Mouse (Mus musculus) liver, embryonic 16.5 days (tissue): ENCODE data around the gene Tmem150c. TPM values are rescaled to one million over a fixed set of nuclear protein-coding genes. Genes with fewer than 3 reads are reported as not detected.
A peak's percentile ranks its signal among the peaks of the same experiment; 100 is the strongest.

Source experiments
- ATAC-seq: fragments of 200-750 bp; cut with Nextera tagmentation; 2 replicates; pipeline ENCODE4 v1.8.0; 2017; ENCODE audit warnings: low read depth, mild to moderate bottlenecking, moderate number of reproducible peaks, moderate library complexity
- H3K27ac ChIP-seq: fragments of 300-500 bp; sonication (generic); 2 replicates; pipeline ENCODE4 v1.5.1; 2014; ENCODE audit warnings: mild to moderate bottlenecking, low read length
- H3K27me3 ChIP-seq: fragments of 300-500 bp; sonication (generic); 2 replicates; pipeline ENCODE4 v1.6.1; 2014; ENCODE audit warnings: low read depth, low read length, mixed read lengths; ENCODE audit not compliant: control insufficient read depth, insufficient read depth
- H3K36me3 ChIP-seq: fragments of 300-500 bp; sonication (generic); 2 replicates; pipeline ENCODE4 v1.6.1; 2014; ENCODE audit warnings: mild to moderate bottlenecking; ENCODE audit not compliant: control insufficient read depth, insufficient read depth
- H3K4me1 ChIP-seq: fragments of 300-500 bp; sonication (generic); 2 replicates; pipeline ENCODE4 v1.6.1; 2014; ENCODE audit warnings: low read depth, low read length, mixed read lengths; ENCODE audit not compliant: control insufficient read depth
- H3K4me2 ChIP-seq: fragments of 300-500 bp; sonication (generic); 2 replicates; pipeline ENCODE4 v1.6.1; 2014; ENCODE audit warnings: low read depth, low read length, mixed read lengths
- H3K4me3 ChIP-seq: fragments of 300-500 bp; sonication (generic); 2 replicates; pipeline ENCODE4 v1.5.1; 2014; ENCODE audit warnings: low read depth, mild to moderate bottlenecking, low read length
- H3K9ac ChIP-seq: fragments of 300-500 bp; sonication (generic); 2 replicates; pipeline ENCODE4 v1.6.1; 2014; ENCODE audit warnings: low read depth, low read length
- H3K9me3 ChIP-seq: fragments of 300-500 bp; sonication (generic); replicated peaks from 2 replicates; pipeline ENCODE4 v1.6.1; 2016; ENCODE audit warnings: low read length; ENCODE audit not compliant: control insufficient read depth
- WGBS: fragments of 180-500 bp; shearing (Covaris S2); extraction: QIAGEN DNeasy Blood & Tissue Kit; methylation state at CpG from one replicate; pipeline ENCODE4 v1.1.7; 2014; ENCODE audit not compliant: insufficient replicate concordance; 5-methylcytosine and 5-hydroxymethylcytosine counted together
- polyA plus RNA-seq: library from polyadenylated mRNA; unstranded; fragments of >200 nt; fragmentation: Nextera tagmentation; extraction: Ambion mirVana; gene quantifications from 2 replicates; pipeline ENCODE4 v1.2.1, GENCODE M21; 2015

Gene Tmem150c
- polyA plus RNA-seq, 1 experiment from 2014 or later: 0.67 TPM

DNA sequence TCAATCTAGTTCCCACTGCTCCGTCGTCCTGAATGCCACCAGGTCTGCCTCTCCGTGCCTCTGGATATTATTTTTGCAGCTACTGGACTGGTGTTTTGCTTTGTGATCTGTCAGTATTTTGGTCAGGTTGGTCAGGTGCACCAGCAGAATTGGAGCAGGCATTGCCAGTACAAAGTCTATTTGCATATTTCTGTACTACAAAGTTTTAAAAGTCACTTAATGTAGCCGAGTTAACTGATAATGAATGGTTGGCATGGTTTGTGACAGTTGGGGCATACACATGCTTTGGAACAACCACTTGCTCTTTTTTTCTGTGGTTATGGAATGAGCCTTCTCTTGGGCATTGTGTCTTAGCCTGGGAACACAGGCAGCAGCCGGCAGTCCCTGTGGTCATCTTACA, 115.0 kb downstream of the Tmem150c start:
- Histone ChIP-seq H3K36me3 (no peaks in the 10 kb centered on the region), H3K9ac (no peak overlapping the region), H3K27ac (0 out of 2 replicates have a peak overlapping the region, but pooled peaks have one; percentile 16), H3K9me3 (no peaks in the 10 kb centered on the region), H3K27me3 (no peaks in the 10 kb centered on the region), H3K4me2 (no peak overlapping the region), H3K4me3 (no peak overlapping the region), H3K4me1 (peaks cover 27% of the 10 kb centered on the region)
- 65% methylated on average over 5 of the region's 5 CpGs for WGBS
- no peak for ATAC-seq

GRCm38 (mm10) chr5:100044030-100044429, 115.6 kb downstream of the Tmem150c start:
- no peak for ATAC-seq
- H3K4me1 ChIP-seq: peaks cover 27% of the 10 kb centered on the region
- no peak overlapping the region for H3K4me3 ChIP-seq
- H3K9ac ChIP-seq: no peak overlapping the region
- H3K4me2 ChIP-seq: no peak overlapping the region
- H3K9me3 ChIP-seq: no peaks in the 10 kb centered on the region
- 56% methylated on average over 4 of the region's 4 CpGs for WGBS
- H3K27ac ChIP-seq: 0 out of 2 replicates have a peak overlapping the region, but pooled peaks have one; percentile 16
- no peaks in the 10 kb centered on the region for H3K36me3 ChIP-seq
- H3K27me3 ChIP-seq: no peaks in the 10 kb centered on the region

GRCm38 (mm10) chr5:100043361-100043760, 116.2 kb downstream of the Tmem150c start:
- Histone ChIP-seq H3K36me3 (no peaks in the 10 kb centered on the region), H3K27me3 (no peaks in the 10 kb centered on the region), H3K9ac (no peak overlapping the region), H3K4me3 (no peak overlapping the region), H3K27ac (no peak overlapping the region), H3K4me1 (peaks cover 27% of the 10 kb centered on the region), H3K9me3 (no peaks in the 10 kb centered on the region), H3K4me2 (no peak overlapping the region)
- 67% methylated on average over 5 of the region's 5 CpGs for WGBS
- ATAC-seq: no peak

DNA sequence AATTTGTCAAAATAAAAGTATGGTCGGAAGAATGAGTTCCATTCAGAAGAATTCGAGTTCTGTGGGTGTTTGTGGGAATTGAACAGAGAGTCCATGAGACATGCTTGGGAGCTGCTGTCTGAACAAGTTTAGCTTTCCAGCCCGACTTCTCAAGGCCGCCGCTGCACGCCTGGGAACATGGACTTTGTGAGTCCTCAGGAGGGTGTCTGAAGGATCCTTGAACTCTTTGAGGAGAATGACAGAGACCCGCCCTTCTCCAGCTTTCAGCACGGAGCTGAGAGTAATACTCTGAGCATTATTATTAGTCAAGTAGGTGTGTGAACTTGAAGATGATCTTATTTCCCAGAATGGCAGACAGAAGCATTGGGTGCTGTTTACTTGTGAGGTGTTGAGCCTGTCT, 117.1 kb downstream of the Tmem150c start:
- no peak overlapping the region for H3K9ac ChIP-seq
- H3K36me3 ChIP-seq: no peaks in the 10 kb centered on the region
- no peak overlapping the region for H3K4me3 ChIP-seq
- H3K27ac ChIP-seq: no peak overlapping the region
- no peaks in the 10 kb centered on the region for H3K27me3 ChIP-seq
- no peak overlapping the region for H3K4me2 ChIP-seq
- peaks cover 26% of the 10 kb centered on the region for H3K4me1 ChIP-seq
- no peaks in the 10 kb centered on the region for H3K9me3 ChIP-seq
- no peak for ATAC-seq
- 82% methylated on average over 8 of the region's 8 CpGs for WGBS

- no peak for ATAC-seq
- WGBS: 48% methylated on average over 4 of the region's 4 CpGs
- H3K4me3 ChIP-seq: no peak overlapping the region
- H3K27me3 ChIP-seq: no peaks in the 10 kb centered on the region
- peaks cover 6% of the 10 kb centered on the region for H3K36me3 ChIP-seq
- peak overlapping the region; percentile 15; the same call in 1 of the 2 replicates for H3K4me2 ChIP-seq
- no peaks in the 10 kb centered on the region for H3K9me3 ChIP-seq
- H3K27ac ChIP-seq: no peak overlapping the region
- no peak overlapping the region for H3K9ac ChIP-seq
- H3K4me1 ChIP-seq: peaks cover 35% of the 10 kb centered on the region
These were observed 118.3 kb downstream of the Tmem150c start for GRCm38 (mm10) chr5:100041272-100041671.

GRCm38 (mm10) chr5:100040281-100040784, 119.3 kb downstream of the Tmem150c start:
- Histone ChIP-seq H3K27me3 (no peaks in the 10 kb centered on the region), H3K4me3 (peak overlapping the region; percentile 93), H3K9ac (peak overlapping the region; percentile 86), H3K27ac (peak overlapping the region; percentile 71), H3K36me3 (peaks cover 12% of the 10 kb centered on the region), H3K4me1 (peaks cover 38% of the 10 kb centered on the region), H3K9me3 (no peaks in the 10 kb centered on the region), H3K4me2 (peak overlapping the region; percentile 98)
- ATAC-seq: no peak
- under 1% methylated on average over 19 of the region's 19 CpGs for WGBS

DNA sequence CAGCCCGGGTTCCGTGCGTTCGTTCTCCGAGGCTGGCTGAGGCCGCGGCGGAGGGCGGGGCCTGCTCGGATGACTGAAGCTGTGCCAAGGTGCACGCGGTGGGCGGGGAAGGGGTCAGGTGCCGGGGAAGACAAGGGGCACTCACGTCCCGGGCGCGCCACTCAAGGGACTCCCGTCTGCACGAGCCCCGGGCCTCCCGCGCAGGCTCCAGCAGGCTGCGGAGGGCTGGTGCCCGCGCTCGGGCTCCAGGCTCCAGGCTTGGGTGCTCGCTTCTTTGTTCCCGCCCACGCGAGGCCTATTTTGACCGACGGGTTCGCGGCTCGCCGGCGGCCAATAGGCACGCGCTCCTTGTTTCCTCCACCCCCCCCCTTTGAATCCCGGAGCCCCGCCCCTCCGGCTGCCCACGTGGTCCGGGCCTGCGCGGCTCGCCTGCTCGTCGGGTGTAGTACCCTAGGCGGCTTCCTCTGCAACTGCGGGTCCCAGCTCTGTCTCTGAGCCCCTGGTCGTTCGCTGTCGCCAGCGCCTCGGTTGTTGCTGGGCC, 119.9 kb downstream of the Tmem150c start, which contains the start of the genes Hnrnpdl and Enoph1:
Gene Hnrnpdl, minus strand, starts transcription at position 63 of the 541 bp plus-strand sequence.
Gene Enoph1, plus strand, starts transcription at position 384 of the 541 bp plus-strand sequence.
- Histone ChIP-seq H3K9ac (peak within 1 kb of the TSS; percentile 89), H3K4me3 (peak within 1 kb of the TSS; percentile 93), H3K36me3 (peaks cover 17% of the 10 kb centered on the region), H3K27me3 (no peaks in the 10 kb centered on the region), H3K4me1 (peaks cover 38% of the 10 kb centered on the region), H3K4me2 (peak within 1 kb of the TSS; percentile 98), H3K9me3 (no peaks in the 10 kb centered on the region), H3K27ac (peak within 1 kb of the TSS; percentile 87)
- WGBS: under 1% methylated on average over 57 of the region's 57 CpGs
- peak; percentile 77 for ATAC-seq

- WGBS: under 1% methylated on average over 112 of the region's 113 CpGs
- H3K4me1 ChIP-seq: peaks cover 34% of the 10 kb centered on the region
- peak overlapping the region; percentile 87 for H3K27ac ChIP-seq
These were observed 120.7 kb downstream of the Tmem150c start for GRCm38 (mm10) chr5:100038714-100039601.

More at GRCm38 (mm10) chr5:100038714-100039601, 120.7 kb downstream of the Tmem150c start:
- Histone ChIP-seq H3K36me3 (peaks cover 24% of the 10 kb centered on the region), H3K4me3 (peak overlapping the region; percentile 93), H3K4me2 (peak overlapping the region; percentile 98), H3K27me3 (no peaks in the 10 kb centered on the region), H3K9me3 (no peaks in the 10 kb centered on the region), H3K9ac (peak overlapping the region; percentile 89)
- peak; percentile 75 for ATAC-seq
